Mouse (Mus musculus): ENCODE results near the gene Asic3.

GRCm38 (mm10) chr5:24385887-24386550 lies 27.2 kb upstream of the Asic3 start:
- no peak for TF ChIP-seq GATA1 (IDR thresholded peaks at IDR 0.05; ENCODE audit: borderline replicate concordance, low read length)
- TF ChIP-seq FLI1 (IDR thresholded peaks at IDR 0.05; ENCODE audit: low read length): no peak

Data from megakaryocyte, embryonic 14.5 days (primary cell).